Mouse (Mus musculus) erythroblast, embryonic 14.5 days (primary cell): Measurements from ENCODE around the gene Dapk3.
"Not testable (repeated sequence)": the region's sequence is repeated elsewhere in the genome, so short reads cannot be mapped to it uniquely, and the experiment has no call there.

ENCODE experiments used
- GATA1 ChIP-seq: IDR thresholded peaks from 2 replicates; pipeline ENCODE4 v1.6.1; 2012; ENCODE audit warnings: low read length, inconsistent platforms, mixed read lengths
- TAL1 ChIP-seq: IDR thresholded peaks from 3 replicates; pipeline ENCODE4 v1.6.1; 2012; ENCODE audit warnings: low read length, inconsistent platforms, mixed read lengths

DNA sequence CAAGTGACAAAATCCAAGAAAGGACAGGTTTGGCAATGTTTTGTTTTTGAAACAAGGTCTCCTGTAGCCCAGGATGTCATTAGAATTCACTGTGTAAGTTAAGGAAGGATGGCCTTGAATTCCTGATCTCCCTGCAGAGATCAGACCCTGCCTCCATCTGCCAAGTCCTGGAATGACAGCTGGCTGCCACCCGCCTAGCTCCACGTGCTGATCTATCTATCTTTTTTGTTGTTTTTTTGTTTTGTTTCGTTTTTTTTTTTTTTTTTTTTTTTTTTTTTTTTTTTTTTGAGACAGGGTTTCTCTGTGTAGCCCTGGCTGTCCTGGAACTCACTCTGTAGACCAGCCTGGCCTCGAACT is 7.5 kb upstream of the Dapk3 start:
- not testable (repeated sequence) for TF ChIP-seq GATA1, TAL1
